Mouse (Mus musculus): ENCODE data around the gene Gpank1. TPM values are rescaled to one million over a fixed set of nuclear protein-coding genes. Genes with fewer than 3 reads are reported as not detected.

Gpank1 gene
- total and polyA plus RNA-seq, 2 experiments from 2014 or later = 17.0 to 20.2 TPM

DNA sequence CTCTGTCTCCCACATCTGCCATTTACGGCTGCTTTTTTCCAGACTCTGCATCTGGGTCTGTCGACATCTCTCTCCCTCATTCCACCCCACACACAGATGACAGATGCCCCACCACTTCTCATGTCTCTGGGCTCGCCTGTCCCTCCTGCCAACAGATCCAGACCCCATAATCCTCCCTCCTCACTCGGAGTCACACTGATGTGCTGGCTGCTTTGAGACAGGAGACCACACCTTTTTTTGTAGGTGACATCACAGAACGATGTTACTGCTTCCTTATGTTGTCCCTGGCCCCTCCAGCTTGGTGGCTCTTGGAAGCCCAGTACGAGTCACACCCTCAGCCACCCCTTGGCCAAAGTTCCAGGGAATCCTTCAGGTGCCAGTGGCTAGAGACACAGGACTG lies 41.0 kb upstream of the Gpank1 start:
- DNase-seq (ENCODE audit: low spot score) (no peak), ATAC-seq (ENCODE audit: low FRiP score) (no peak)
- H3K36me3 ChIP-seq (ENCODE audit: insufficient read depth, low read length) = no peaks in the 10 kb centered on the region
- 70% methylated on average over 6 of the region's 6 CpGs for WGBS
- no peaks in the 10 kb centered on the region for H3K4me1 ChIP-seq (ENCODE audit: insufficient read depth, low read length)
- H3K27me3 ChIP-seq (ENCODE audit: insufficient read depth, low read length) = no peaks in the 10 kb centered on the region
- H3K27ac ChIP-seq (ENCODE audit: low read depth, low read length) = no peak overlapping the region
- no peak overlapping the region for H3K9ac ChIP-seq (replicated peaks; ENCODE audit: low read length, poor library complexity, severe bottlenecking)
- no peak for TF ChIP-seq CTCF (IDR thresholded peaks at IDR 0.05)
- H3K9me3 ChIP-seq (ENCODE audit: low read length) = no peaks in the 10 kb centered on the region
- H3K4me3 ChIP-seq (ENCODE audit: low read depth, low read length) = no peak overlapping the region
- H3K4me2 ChIP-seq (ENCODE audit: low read depth, low read length, poor library complexity, severe bottlenecking) = no peak overlapping the region

DNA sequence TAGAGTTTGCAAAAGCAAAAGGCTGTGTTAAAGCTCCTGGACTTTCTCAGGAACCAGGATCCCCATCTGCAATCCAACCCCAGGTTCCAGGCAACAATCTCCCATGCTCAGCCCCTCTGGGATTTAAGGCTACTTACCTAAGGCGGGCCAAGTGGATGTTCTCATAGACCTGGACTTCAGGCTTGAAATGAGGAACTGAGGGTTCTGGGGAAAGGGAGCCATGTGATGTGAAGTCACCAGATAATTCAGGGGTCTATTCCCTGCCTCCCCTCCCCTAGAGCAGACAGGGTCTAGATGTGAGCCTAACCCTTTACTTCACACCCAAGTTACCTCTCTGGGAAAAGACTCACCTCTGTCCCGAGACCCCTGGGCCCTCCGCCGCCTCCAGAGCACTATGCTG lies 40.5 kb upstream of the Gpank1 start:
- no peak overlapping the region for H3K27ac ChIP-seq (ENCODE audit: low read depth, low read length)
- 81% methylated on average over 4 of the region's 4 CpGs for WGBS
- TF ChIP-seq CTCF (IDR thresholded peaks at IDR 0.05) = no peak
- H3K9me3 ChIP-seq (ENCODE audit: low read length) = no peaks in the 10 kb centered on the region
- DNase-seq (ENCODE audit: low spot score) (no peak), ATAC-seq (ENCODE audit: low FRiP score) (no peak)
- no peaks in the 10 kb centered on the region for H3K4me1 ChIP-seq (ENCODE audit: insufficient read depth, low read length)
- H3K27me3 ChIP-seq (ENCODE audit: insufficient read depth, low read length) = no peaks in the 10 kb centered on the region
- H3K4me3 ChIP-seq (ENCODE audit: low read depth, low read length) = no peak overlapping the region
- H3K36me3 ChIP-seq (ENCODE audit: insufficient read depth, low read length) = no peaks in the 10 kb centered on the region
- no peak overlapping the region for H3K9ac ChIP-seq (replicated peaks; ENCODE audit: low read length, poor library complexity, severe bottlenecking)
- H3K4me2 ChIP-seq (ENCODE audit: low read depth, low read length, poor library complexity, severe bottlenecking) = no peak overlapping the region

DNA sequence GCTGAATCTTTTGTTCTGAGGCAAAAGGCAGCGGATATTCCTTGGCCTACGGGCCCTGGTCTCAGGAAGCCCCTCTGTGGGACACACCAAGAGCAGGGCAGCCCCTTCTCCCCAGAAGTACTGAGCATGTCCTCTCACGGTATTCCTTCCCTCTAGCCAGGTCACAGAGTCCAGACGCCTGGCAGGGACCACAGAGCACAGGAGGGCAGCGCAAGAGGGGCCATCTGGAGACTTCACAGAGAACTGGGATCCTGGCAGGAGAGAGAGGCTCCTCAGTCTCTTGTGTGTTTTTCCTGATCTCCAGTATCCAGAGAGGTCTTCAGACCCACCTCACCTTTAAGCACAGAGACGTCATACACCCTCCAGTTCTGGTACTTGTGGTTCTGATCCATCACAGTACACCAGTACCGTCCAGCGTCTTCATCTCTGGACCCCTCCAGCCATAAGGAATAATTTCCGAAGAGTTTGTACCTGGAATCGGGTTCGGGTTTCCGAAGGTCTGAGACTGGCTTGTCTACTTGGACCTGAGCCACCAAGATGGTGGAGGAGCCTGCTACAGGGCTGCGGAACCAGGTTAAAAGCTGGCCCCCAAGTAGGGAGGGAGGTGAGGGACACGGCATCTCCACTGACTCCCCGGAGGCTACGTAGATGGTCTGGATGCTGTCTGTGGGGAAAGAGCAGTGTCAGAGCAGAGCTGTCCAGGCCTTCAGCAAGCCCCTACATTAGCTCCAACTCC lies 38.2 kb upstream of the Gpank1 start:
- WGBS = 87% methylated on average over 16 of the region's 16 CpGs
- H3K4me2 ChIP-seq (ENCODE audit: low read depth, low read length, poor library complexity, severe bottlenecking) = no peak overlapping the region
- no peaks in the 10 kb centered on the region for H3K9me3 ChIP-seq (ENCODE audit: low read length)
- DNase-seq (ENCODE audit: low spot score) (no peak), ATAC-seq (ENCODE audit: low FRiP score) (no peak)
- no peaks in the 10 kb centered on the region for H3K36me3 ChIP-seq (ENCODE audit: insufficient read depth, low read length)
- no peak overlapping the region for H3K9ac ChIP-seq (replicated peaks; ENCODE audit: low read length, poor library complexity, severe bottlenecking)
- no peaks in the 10 kb centered on the region for H3K27me3 ChIP-seq (ENCODE audit: insufficient read depth, low read length)
- H3K4me1 ChIP-seq (ENCODE audit: insufficient read depth, low read length) = no peaks in the 10 kb centered on the region
- no peak overlapping the region for H3K4me3 ChIP-seq (ENCODE audit: low read depth, low read length)
- H3K27ac ChIP-seq (ENCODE audit: low read depth, low read length) = no peak overlapping the region
- TF ChIP-seq CTCF (IDR thresholded peaks at IDR 0.05) = no peak

DNA sequence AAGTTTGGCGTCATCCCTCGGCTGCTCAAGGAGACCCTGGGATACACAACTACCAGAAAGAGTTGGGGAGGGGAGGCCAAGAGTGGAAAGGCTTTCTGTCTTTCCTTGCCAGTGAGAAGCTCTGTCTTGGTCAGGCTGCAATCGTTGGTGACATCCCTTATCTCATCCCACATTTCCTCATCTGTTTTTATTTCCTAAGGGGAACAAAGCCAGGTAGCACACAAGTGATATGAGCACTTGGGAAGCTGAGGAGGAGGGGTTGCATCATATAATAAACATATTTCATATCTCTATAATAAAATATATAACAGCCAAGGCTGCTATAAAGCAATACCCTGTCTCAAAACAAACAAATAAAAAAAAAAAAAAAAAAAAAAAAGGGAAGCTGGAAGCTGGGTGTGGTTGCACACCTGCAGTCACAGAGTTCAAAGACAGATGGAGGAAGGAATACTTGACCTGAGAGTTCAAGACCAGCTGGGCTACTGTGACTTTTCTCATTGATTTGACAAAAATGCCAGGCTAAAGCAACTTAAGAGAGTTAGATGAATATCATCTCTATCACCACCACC lies 37.2 kb upstream of the Gpank1 start:
- Histone ChIP-seq H3K27me3 (ENCODE audit: insufficient read depth, low read length) (no peaks in the 10 kb centered on the region), H3K4me2 (ENCODE audit: low read depth, low read length, poor library complexity, severe bottlenecking) (no peak overlapping the region), H3K36me3 (ENCODE audit: insufficient read depth, low read length) (no peaks in the 10 kb centered on the region), H3K9ac (replicated peaks; ENCODE audit: low read length, poor library complexity, severe bottlenecking) (no peak overlapping the region), H3K4me1 (ENCODE audit: insufficient read depth, low read length) (no peaks in the 10 kb centered on the region), H3K4me3 (ENCODE audit: low read depth, low read length) (no peak overlapping the region), H3K9me3 (ENCODE audit: low read length) (no peaks in the 10 kb centered on the region), H3K27ac (ENCODE audit: low read depth, low read length) (no peak overlapping the region)
- no peak for DNase-seq (ENCODE audit: low spot score)
- no peak for TF ChIP-seq CTCF (IDR thresholded peaks at IDR 0.05)
- ATAC-seq (ENCODE audit: low FRiP score) = no peak
- WGBS = 72% methylated on average over 3 of the region's 3 CpGs

DNA sequence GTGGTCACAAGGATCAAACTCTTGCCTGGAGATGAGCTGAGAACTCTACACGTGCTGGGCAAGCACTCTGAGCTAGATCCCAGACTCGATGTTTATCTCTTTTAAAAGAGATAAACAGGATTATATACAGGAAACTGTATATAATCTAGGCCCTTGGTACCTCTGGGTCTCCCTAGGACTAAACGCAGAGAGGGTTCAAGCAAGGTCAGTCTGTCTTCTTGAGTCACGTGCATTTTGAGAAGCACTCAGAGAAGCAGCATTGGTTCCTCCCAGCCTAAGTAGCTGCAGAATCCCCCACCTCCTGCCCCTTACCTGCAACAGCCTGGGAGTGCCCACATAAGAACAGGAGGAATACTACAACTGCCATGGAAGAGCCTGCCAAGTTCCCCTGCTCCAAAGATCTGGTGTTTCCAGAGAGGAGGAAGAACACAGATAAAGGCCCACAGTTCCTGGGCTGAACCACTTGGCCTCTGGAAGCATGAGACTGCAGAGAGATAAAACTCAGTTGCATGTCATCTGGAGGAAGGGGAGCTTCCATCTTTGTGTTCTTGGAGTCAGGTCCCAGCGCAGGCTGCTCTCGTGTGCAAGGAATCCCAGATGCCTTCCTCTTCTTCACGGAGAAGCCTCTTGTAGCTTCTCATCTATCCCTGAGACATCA lies 35.9 kb upstream of the Gpank1 start, which contains the start of gene Ly6g6f:
Ly6g6f (minus strand) TSS at position 403 of the 658 bp plus-strand sequence.
- 84% methylated on average over 7 of the region's 7 CpGs for WGBS
- Histone ChIP-seq H3K4me2 (ENCODE audit: low read depth, low read length, poor library complexity, severe bottlenecking) (no peak within 1 kb of the TSS), H3K4me3 (ENCODE audit: low read depth, low read length) (no peak within 1 kb of the TSS), H3K9ac (replicated peaks; ENCODE audit: low read length, poor library complexity, severe bottlenecking) (no peak within 1 kb of the TSS), H3K36me3 (ENCODE audit: insufficient read depth, low read length) (no peaks in the 10 kb centered on the region), H3K27ac (ENCODE audit: low read depth, low read length) (no peak within 1 kb of the TSS), H3K9me3 (ENCODE audit: low read length) (no peaks in the 10 kb centered on the region), H3K27me3 (ENCODE audit: insufficient read depth, low read length) (no peaks in the 10 kb centered on the region), H3K4me1 (ENCODE audit: insufficient read depth, low read length) (0 out of 2 replicates have a peak, but pooled peaks cover 4% of the 10 kb centered on the region)
- no peak for TF ChIP-seq CTCF (IDR thresholded peaks at IDR 0.05)
- ATAC-seq (ENCODE audit: low FRiP score) (no peak), DNase-seq (ENCODE audit: low spot score) (no peak)

DNA sequence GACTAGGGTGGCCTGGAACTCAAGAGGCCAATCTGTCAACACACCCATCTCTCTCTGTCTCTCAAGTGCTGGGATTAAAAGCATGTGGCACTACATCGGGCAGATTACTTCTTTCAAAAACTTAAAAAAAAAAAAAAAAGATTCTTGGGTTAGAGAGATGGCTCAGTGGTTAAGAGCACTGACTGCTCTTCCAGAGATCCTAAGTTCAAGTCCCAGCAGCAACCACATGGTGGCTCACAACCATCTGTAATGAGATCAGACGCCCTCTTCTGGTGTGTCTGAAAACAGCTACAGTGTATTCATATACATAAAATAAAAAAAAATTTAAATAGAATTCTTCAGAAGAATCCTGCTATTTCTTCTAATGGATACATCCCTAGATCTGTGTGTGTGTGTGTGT lies 33.1 kb upstream of the Gpank1 start:
- no peak overlapping the region for H3K9ac ChIP-seq (replicated peaks; ENCODE audit: low read length, poor library complexity, severe bottlenecking)

More for the DNA sequence above, 33.1 kb upstream of the Gpank1 start:
- DNase-seq (ENCODE audit: low spot score) = no peak
- WGBS = 35% methylated on average over 2 of the region's 2 CpGs
- Histone ChIP-seq H3K4me2 (ENCODE audit: low read depth, low read length, poor library complexity, severe bottlenecking) (no peak overlapping the region), H3K4me3 (ENCODE audit: low read depth, low read length) (no peak overlapping the region), H3K36me3 (ENCODE audit: insufficient read depth, low read length) (peaks cover 15% of the 10 kb centered on the region), H3K27me3 (ENCODE audit: insufficient read depth, low read length) (no peaks in the 10 kb centered on the region), H3K4me1 (ENCODE audit: insufficient read depth, low read length) (0 out of 2 replicates have a peak, but pooled peaks cover 4% of the 10 kb centered on the region), H3K9me3 (ENCODE audit: low read length) (no peaks in the 10 kb centered on the region), H3K27ac (ENCODE audit: low read depth, low read length) (no peak overlapping the region)
- TF ChIP-seq CTCF (IDR thresholded peaks at IDR 0.05) = peak; percentile 62
- no peak for ATAC-seq (ENCODE audit: low FRiP score)
